Mouse (Mus musculus): ENCODE data around the gene Actn1. TPM values are rescaled to one million over a fixed set of nuclear protein-coding genes. Genes with fewer than 3 reads are reported as not detected.
A peak's percentile ranks its signal among the peaks of the same experiment; 100 is the strongest.

The Actn1 gene
- polyA plus RNA-seq, 1 experiment = 193 TPM

DNA sequence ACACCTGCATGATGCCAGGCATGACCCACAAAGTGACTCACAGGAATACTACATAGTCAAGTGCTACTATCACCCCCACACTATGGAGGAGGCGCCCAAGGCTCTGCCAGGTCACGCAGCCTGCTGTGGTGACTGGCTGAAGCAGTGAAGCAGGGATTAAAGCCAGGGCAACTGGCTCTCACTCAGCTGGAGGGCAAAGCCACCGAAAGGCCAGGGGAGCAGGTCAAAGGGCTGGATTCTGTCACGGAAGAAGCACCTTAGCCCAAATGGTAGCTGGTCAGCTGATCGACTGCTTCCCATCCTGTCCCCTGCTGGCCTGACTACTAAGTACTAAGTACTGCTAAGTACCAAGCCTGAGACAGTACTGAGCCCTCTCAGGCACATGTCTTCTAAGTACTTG, 76.1 kb downstream of the Actn1 start:
- no peak overlapping the region for H3K27ac ChIP-seq (ENCODE audit: insufficient read depth, low read length)
- H3K4me3 ChIP-seq (ENCODE audit: low read depth, low read length) = no peak overlapping the region
- H3K27me3 ChIP-seq (ENCODE audit: control insufficient read depth, insufficient read depth, low read length, poor library complexity, severe bottlenecking) = no peaks in the 10 kb centered on the region
- no peaks in the 10 kb centered on the region for H3K9me3 ChIP-seq (replicated peaks; ENCODE audit: control insufficient read depth, insufficient read depth, low read length, poor library complexity, severe bottlenecking)
- no peak for TF ChIP-seq EP300 (IDR thresholded peaks at IDR 0.05; ENCODE audit: insufficient read depth, low read depth, low read length)
- no peaks in the 10 kb centered on the region for H3K4me1 ChIP-seq (ENCODE audit: control insufficient read depth, insufficient read depth, low read length)
- H3K36me3 ChIP-seq (ENCODE audit: control insufficient read depth, insufficient read depth, low read length, poor library complexity, severe bottlenecking) = peaks cover 41% of the 10 kb centered on the region
- no peak overlapping the region for H3K9ac ChIP-seq (ENCODE audit: low read depth, poor library complexity, severe bottlenecking)

DNA sequence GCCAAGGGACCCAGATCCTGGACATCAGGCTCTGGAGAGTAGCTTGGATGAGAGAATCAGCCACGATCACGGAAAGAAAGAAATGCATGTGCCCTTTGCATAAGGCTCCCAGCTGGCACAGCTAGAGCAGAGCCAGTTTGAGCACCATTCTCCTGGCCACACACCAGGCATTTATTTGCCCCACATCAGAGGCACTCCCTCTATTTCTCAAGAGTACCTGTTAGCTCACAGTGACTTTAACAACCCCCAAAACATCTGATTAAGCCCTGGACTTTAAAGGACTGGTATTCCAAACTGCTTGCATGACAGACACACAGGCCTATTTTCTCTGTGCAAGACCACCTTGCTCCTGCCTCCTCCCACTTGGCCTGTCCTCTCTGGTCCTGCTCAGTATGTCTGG, 78.3 kb downstream of the Actn1 start:
- H3K4me3 ChIP-seq (ENCODE audit: low read depth, low read length) = no peak overlapping the region
- H3K27me3 ChIP-seq (ENCODE audit: control insufficient read depth, insufficient read depth, low read length, poor library complexity, severe bottlenecking) = no peaks in the 10 kb centered on the region
- no peaks in the 10 kb centered on the region for H3K4me1 ChIP-seq (ENCODE audit: control insufficient read depth, insufficient read depth, low read length)
- H3K9ac ChIP-seq (ENCODE audit: low read depth, poor library complexity, severe bottlenecking) = no peak overlapping the region
- TF ChIP-seq CTCF (IDR thresholded peaks at IDR 0.05; ENCODE audit: low read depth, low read length) (no peak), POLR2A (IDR thresholded peaks at IDR 0.05; ENCODE audit: insufficient read depth, low read length) (no peak), EP300 (IDR thresholded peaks at IDR 0.05; ENCODE audit: insufficient read depth, low read depth, low read length) (no peak)
- no peak overlapping the region for H3K27ac ChIP-seq (ENCODE audit: insufficient read depth, low read length)
- no peaks in the 10 kb centered on the region for H3K9me3 ChIP-seq (replicated peaks; ENCODE audit: control insufficient read depth, insufficient read depth, low read length, poor library complexity, severe bottlenecking)
- peaks cover 41% of the 10 kb centered on the region for H3K36me3 ChIP-seq (ENCODE audit: control insufficient read depth, insufficient read depth, low read length, poor library complexity, severe bottlenecking)

DNA sequence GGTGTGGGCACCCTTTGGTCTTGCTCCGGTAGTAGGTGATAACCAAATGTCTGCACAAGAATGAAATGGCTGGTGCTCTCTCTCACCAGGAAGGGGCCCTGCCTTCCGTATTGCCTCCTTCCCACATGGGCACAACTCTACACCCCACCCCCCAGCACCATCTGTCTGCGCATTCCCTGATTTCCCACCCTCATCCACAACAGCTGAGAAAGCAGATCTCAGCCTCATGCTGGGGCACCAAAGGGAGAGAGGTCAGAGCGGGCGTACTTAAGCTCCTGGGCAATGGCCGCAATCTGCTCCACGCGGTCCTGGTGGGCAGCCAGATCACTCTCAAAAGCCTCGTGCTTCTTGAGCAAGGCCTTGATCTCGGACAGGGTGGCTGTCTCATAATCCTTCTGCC, 82.1 kb downstream of the Actn1 start:
- no peaks in the 10 kb centered on the region for H3K9me3 ChIP-seq (replicated peaks; ENCODE audit: control insufficient read depth, insufficient read depth, low read length, poor library complexity, severe bottlenecking)
- no peaks in the 10 kb centered on the region for H3K27me3 ChIP-seq (ENCODE audit: control insufficient read depth, insufficient read depth, low read length, poor library complexity, severe bottlenecking)
- no peak overlapping the region for H3K4me3 ChIP-seq (ENCODE audit: low read depth, low read length)
- H3K27ac ChIP-seq (ENCODE audit: insufficient read depth, low read length) = no peak overlapping the region
- peaks cover 55% of the 10 kb centered on the region for H3K36me3 ChIP-seq (ENCODE audit: control insufficient read depth, insufficient read depth, low read length, poor library complexity, severe bottlenecking)
- no peak overlapping the region for H3K9ac ChIP-seq (ENCODE audit: low read depth, poor library complexity, severe bottlenecking)
- TF ChIP-seq POLR2A (IDR thresholded peaks at IDR 0.05; ENCODE audit: insufficient read depth, low read length) (no peak), EP300 (IDR thresholded peaks at IDR 0.05; ENCODE audit: insufficient read depth, low read depth, low read length) (no peak), CTCF (IDR thresholded peaks at IDR 0.05; ENCODE audit: low read depth, low read length) (no peak)
- H3K4me1 ChIP-seq (ENCODE audit: control insufficient read depth, insufficient read depth, low read length) = no peaks in the 10 kb centered on the region

DNA sequence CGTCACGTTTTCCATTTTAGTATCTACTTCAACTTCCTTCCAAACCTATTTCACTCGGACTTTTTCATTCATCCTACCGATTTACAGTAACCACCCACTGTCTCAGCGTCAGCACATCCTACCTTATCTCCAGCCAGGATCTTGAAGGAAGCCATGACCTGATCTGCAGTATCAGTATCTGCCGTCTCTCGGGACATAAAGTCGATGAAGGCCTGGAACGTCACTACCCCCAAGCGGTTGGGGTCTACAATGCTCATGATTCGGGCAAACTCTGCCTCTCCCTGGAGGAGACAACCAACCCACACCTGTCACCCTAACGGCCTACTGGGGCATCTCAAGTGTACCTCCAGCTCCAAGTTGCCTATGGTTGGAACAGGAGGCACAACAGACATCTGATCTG, 91.4 kb downstream of the Actn1 start:
- peak overlapping the region; percentile 89 for H3K9ac ChIP-seq (ENCODE audit: low read depth, poor library complexity, severe bottlenecking)
- no peaks in the 10 kb centered on the region for H3K4me1 ChIP-seq (ENCODE audit: control insufficient read depth, insufficient read depth, low read length)
- no peaks in the 10 kb centered on the region for H3K9me3 ChIP-seq (replicated peaks; ENCODE audit: control insufficient read depth, insufficient read depth, low read length, poor library complexity, severe bottlenecking)
- H3K36me3 ChIP-seq (ENCODE audit: control insufficient read depth, insufficient read depth, low read length, poor library complexity, severe bottlenecking) = peaks cover 29% of the 10 kb centered on the region
- 0 out of 2 replicates have a peak overlapping the region, but pooled peaks have one; percentile 39 for H3K27ac ChIP-seq (ENCODE audit: insufficient read depth, low read length)
- TF ChIP-seq POLR2A (IDR thresholded peaks at IDR 0.05; ENCODE audit: insufficient read depth, low read length) (no peak), EP300 (IDR thresholded peaks at IDR 0.05; ENCODE audit: insufficient read depth, low read depth, low read length) (no peak), CTCF (IDR thresholded peaks at IDR 0.05; ENCODE audit: low read depth, low read length) (no peak)
- no peaks in the 10 kb centered on the region for H3K27me3 ChIP-seq (ENCODE audit: control insufficient read depth, insufficient read depth, low read length, poor library complexity, severe bottlenecking)
- peak overlapping the region; percentile 55 for H3K4me3 ChIP-seq (ENCODE audit: low read depth, low read length)

DNA sequence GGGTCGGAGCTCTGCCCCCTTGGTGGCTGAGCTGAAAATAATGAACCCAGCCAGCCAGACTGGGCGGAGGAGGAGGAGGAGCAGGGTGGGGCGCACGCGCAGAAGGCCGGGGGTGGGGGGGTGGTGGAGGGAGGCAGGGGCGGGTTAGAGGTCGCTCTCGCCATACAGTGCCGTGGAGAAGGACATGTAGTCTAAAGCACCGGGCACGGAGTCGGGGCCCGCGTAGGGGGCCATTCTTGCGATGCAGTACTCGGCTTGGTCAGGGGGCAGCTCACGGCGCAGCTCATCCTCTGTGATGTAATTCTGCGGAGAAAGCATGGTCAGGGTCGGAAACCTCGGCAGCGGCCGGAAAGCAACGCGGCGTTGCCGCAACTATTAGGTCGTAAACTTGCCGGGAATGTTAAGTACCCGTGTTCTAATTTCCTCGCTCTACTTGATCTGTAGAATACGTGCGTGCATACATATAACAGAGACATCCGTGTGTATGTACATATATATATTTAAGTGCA, 91.9 kb downstream of the Actn1 start:
- peaks cover 24% of the 10 kb centered on the region for H3K36me3 ChIP-seq (ENCODE audit: control insufficient read depth, insufficient read depth, low read length, poor library complexity, severe bottlenecking)

DNA sequence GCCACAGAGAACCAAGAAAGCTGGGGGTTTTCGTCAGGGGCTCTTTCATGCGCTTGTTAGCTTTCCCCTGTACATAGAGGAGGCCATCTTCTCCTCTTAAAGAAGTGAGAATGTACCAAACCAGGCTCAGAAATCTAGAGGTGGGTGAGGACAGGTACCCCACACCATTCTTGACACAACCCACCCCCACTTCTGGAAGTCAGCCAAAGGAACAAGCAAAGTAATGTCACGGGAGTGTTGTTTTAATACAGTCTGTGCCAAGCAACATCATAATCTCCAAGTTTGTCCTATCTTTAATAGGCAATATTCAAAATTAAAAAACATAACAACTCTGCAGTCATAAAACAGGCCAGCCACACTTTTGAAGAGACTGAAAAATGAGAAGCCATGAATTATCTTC, 92.8 kb downstream of the Actn1 start:
- Histone ChIP-seq H3K9me3 (replicated peaks; ENCODE audit: control insufficient read depth, insufficient read depth, low read length, poor library complexity, severe bottlenecking) (no peaks in the 10 kb centered on the region), H3K27ac (ENCODE audit: insufficient read depth, low read length) (no peak overlapping the region), H3K9ac (ENCODE audit: low read depth, poor library complexity, severe bottlenecking) (no peak overlapping the region), H3K36me3 (ENCODE audit: control insufficient read depth, insufficient read depth, low read length, poor library complexity, severe bottlenecking) (peaks cover 16% of the 10 kb centered on the region), H3K27me3 (ENCODE audit: control insufficient read depth, insufficient read depth, low read length, poor library complexity, severe bottlenecking) (no peaks in the 10 kb centered on the region), H3K4me3 (ENCODE audit: low read depth, low read length) (no peak overlapping the region), H3K4me1 (ENCODE audit: control insufficient read depth, insufficient read depth, low read length) (no peaks in the 10 kb centered on the region)
- TF ChIP-seq EP300 (IDR thresholded peaks at IDR 0.05; ENCODE audit: insufficient read depth, low read depth, low read length) = no peak
- no peak for TF ChIP-seq CTCF (IDR thresholded peaks at IDR 0.05; ENCODE audit: low read depth, low read length)
- no peak for TF ChIP-seq POLR2A (IDR thresholded peaks at IDR 0.05; ENCODE audit: insufficient read depth, low read length)

More for the DNA sequence above, 91.9 kb downstream of the Actn1 start:
- no peaks in the 10 kb centered on the region for H3K9me3 ChIP-seq (replicated peaks; ENCODE audit: control insufficient read depth, insufficient read depth, low read length, poor library complexity, severe bottlenecking)
- no peaks in the 10 kb centered on the region for H3K27me3 ChIP-seq (ENCODE audit: control insufficient read depth, insufficient read depth, low read length, poor library complexity, severe bottlenecking)
- peak overlapping the region; percentile 87 for H3K4me3 ChIP-seq (ENCODE audit: low read depth, low read length)
- H3K9ac ChIP-seq (ENCODE audit: low read depth, poor library complexity, severe bottlenecking) = peak overlapping the region; percentile 89
- peak overlapping the region; percentile 68 for H3K27ac ChIP-seq (ENCODE audit: insufficient read depth, low read length)
- TF ChIP-seq POLR2A (IDR thresholded peaks at IDR 0.05; ENCODE audit: insufficient read depth, low read length) (no peak), EP300 (IDR thresholded peaks at IDR 0.05; ENCODE audit: insufficient read depth, low read depth, low read length) (no peak), CTCF (IDR thresholded peaks at IDR 0.05; ENCODE audit: low read depth, low read length) (no peak)
- H3K4me1 ChIP-seq (ENCODE audit: control insufficient read depth, insufficient read depth, low read length) = no peaks in the 10 kb centered on the region
